9 mouse cellular contexts compared by ENCODE assay signal in genomic region chr12:100887801-100888258, GRCm38 (mm10). TPM values are rescaled to one million over a fixed set of nuclear protein-coding genes. Genes with fewer than 3 reads are reported as not detected.
DNase-seq lines count a peak whose midpoint lies in the region; ATAC-seq and TF ChIP-seq lines count a peak whose summit lies in the region.
"Had no signal": no experiment of that assay in that cellular context is flagged by ENCODE, and none has a peak within 500 bp of the region (broad histone marks: within the 10 kb centered on the region; RNA-seq: fewer than 3 reads in every experiment).

No protein-coding gene starts in this region.

- H3K4me2 ChIP-seq in heart, postnatal 0 days (ENCODE audit: low read depth, low read length) = no peak overlapping the region
- H3K4me2 ChIP-seq: limb, embryonic 15.5 days had no signal

- TF ChIP-seq EP300 in heart, postnatal 0 days (IDR thresholded peaks at IDR 0.05; ENCODE audit: low read depth) = no peak

- ATAC-seq in cerebellum, adult (ENCODE audit: insufficient number of reproducible peaks, low FRiP score, low TSS enrichment) = 0 out of 2 replicates have a peak, but pooled peaks have one; percentile 31
- peak; percentile 53; the same call in 1 of the 2 replicates for ATAC-seq in heart, postnatal 0 days (ENCODE audit: insufficient read depth, low read depth)

- H3K4me3 ChIP-seq in spleen, adult 2 months (ENCODE audit: extremely low read depth, insufficient read depth, insufficient read length) = peak overlapping the region; percentile 19; the same call in 1 of the 2 replicates
- H3K4me3 ChIP-seq in heart, postnatal 0 days (ENCODE audit: low read depth, low read length) = no peak overlapping the region
- H3K4me3 ChIP-seq: limb, embryonic 15.5 days had no signal

- H3K36me3 ChIP-seq in spleen, adult 2 months (ENCODE audit: control insufficient read depth, insufficient read depth, low read length) = no peaks in the 10 kb centered on the region
- no peaks in the 10 kb centered on the region for H3K36me3 ChIP-seq in heart, postnatal 0 days (replicated peaks; ENCODE audit: control insufficient read depth, insufficient read depth, low read length)
- H3K36me3 ChIP-seq: limb, embryonic 15.5 days had no signal

- H3K4me1 ChIP-seq in spleen, adult 2 months (ENCODE audit: control insufficient read depth, insufficient read depth, insufficient read length) = peaks cover 5% of the 10 kb centered on the region; the same call in 1 of the 2 replicates
- no peaks in the 10 kb centered on the region for H3K4me1 ChIP-seq in heart, postnatal 0 days (ENCODE audit: control insufficient read depth, insufficient read depth)

- no peak for DNase-seq in cerebellum, adult 11 months
- DNase-seq in spleen, adult 2 months (ENCODE audit: low read depth in 1 of 2, low spot score in 2 of 2) = peak in 1 of 2 experiments; percentile 28
- DNase-seq in spleen, adult 18-20 months = no peak
- DNase-seq in heart, postnatal 0 days (ENCODE audit: low spot score) = peak; percentile 39
- DNase-seq in left cerebral cortex, adult 9 months (ENCODE audit: low spot score in 2 of 2) = peak; percentile 37 to 81
- peak; percentile 89 for DNase-seq in right cerebral cortex, adult 18-20 months
- DNase-seq in spleen, postnatal 14 days (ENCODE audit: low spot score in 2 of 2) = no peak

- TF ChIP-seq POLR2A in spleen, adult 2 months (IDR thresholded peaks at IDR 0.05; ENCODE audit: low read depth, low read length) = no peak

- H3K27ac ChIP-seq in spleen, adult 2 months (ENCODE audit: insufficient read depth, low read length) = peak overlapping the region; percentile 65
- no peak overlapping the region for H3K27ac ChIP-seq in heart, postnatal 0 days (ENCODE audit: low read depth)
- H3K27ac ChIP-seq: limb, embryonic 15.5 days had no signal

- no peaks in the 10 kb centered on the region for H3K27me3 ChIP-seq in spleen, adult 2 months (ENCODE audit: control insufficient read depth, insufficient read depth, low read length)
- H3K27me3 ChIP-seq in heart, postnatal 0 days (ENCODE audit: control insufficient read depth, insufficient read depth, low read length) = no peaks in the 10 kb centered on the region
- H3K27me3 ChIP-seq: limb, embryonic 15.5 days had no signal

- TF ChIP-seq CTCF in spleen, adult 2 months (IDR thresholded peaks at IDR 0.05; ENCODE audit: extremely low read depth, insufficient read depth, insufficient read length, insufficient replicate concordance) = no peak
- TF ChIP-seq CTCF in heart, postnatal 0 days (IDR thresholded peaks at IDR 0.05; ENCODE audit: low read depth) = no peak

- no peaks in the 10 kb centered on the region for H3K9me3 ChIP-seq in heart, postnatal 0 days (replicated peaks; ENCODE audit: control insufficient read depth, low read length)
- H3K9me3 ChIP-seq: limb, embryonic 15.5 days had no signal

- WGBS in spleen, adult 2 months = 23% methylated on average over 12 of the region's 12 CpGs
- WGBS in heart, postnatal 0 days = 34% methylated on average over 12 of the region's 12 CpGs

- no peak overlapping the region for H3K9ac ChIP-seq in heart, postnatal 0 days (replicated peaks; ENCODE audit: low read depth, low read length)
- H3K9ac ChIP-seq: limb, embryonic 15.5 days had no signal

RNA-seq across cellular contexts. Expression of gene Gpr68, which starts 20.2 kb away (rescaled TPM):
- polyA plus RNA-seq in spleen, adult 2 months (2012; rRNA removed) = 14.0 and 18.2 TPM in 2 replicates
- 2.5 and 7.4 TPM in 2 replicates for total RNA-seq in heart, postnatal 0 days (2014; rRNA removed; ENCODE audit: low replicate concordance)
- 1.8 and 2.0 TPM in 2 replicates for polyA plus RNA-seq in heart, postnatal 0 days (2015; fragmentation: Nextera tagmentation; extraction: Ambion mirVana)

Comparison
In these comparisons a context has a peak if more than half of its experiments do, and no peak if none do; other contexts are left out.
1. DNase-seq: peak in heart, postnatal 0 days (single experiment), left cerebral cortex, adult 9 months (2 of 2) and right cerebral cortex, adult 18-20 months (single experiment); none in cerebellum, adult 11 months (single experiment), spleen, adult 18-20 months (0 of 2) and spleen, postnatal 14 days (0 of 2).